Mouse (Mus musculus) c-Kit-negative CD71-positive TER-119-positive erythroid progenitor cells, embryonic 14.5 days (primary cell): Measurements from ENCODE around the gene Abhd15.
A peak's percentile ranks its signal among the peaks of the same experiment; 100 is the strongest.

Experiments
- DNase-seq: peaks from one replicate; pipeline ENCODE4 v3.0.0-alpha.2; 2013; ENCODE audit warnings: low read depth, low spot score

Abhd15 gene

GRCm38 (mm10) chr11:77493512-77494343, 21.2 kb upstream of the Abhd15 start, which contains the start of gene Git1:
Git1 (plus strand) TSS chr11:77493562.
- no peak for DNase-seq

GRCm38 (mm10) chr11:77494344-77494676, 20.6 kb upstream of the Abhd15 start:
- DNase-seq = no peak

GRCm38 (mm10) chr11:77494782-77495181, 20.1 kb upstream of the Abhd15 start:
- DNase-seq = no peak

GRCm38 (mm10) chr11:77495507-77495906, 19.4 kb upstream of the Abhd15 start:
- no peak for DNase-seq

GRCm38 (mm10) chr11:77497341-77497756, 17.6 kb upstream of the Abhd15 start:
- no peak for DNase-seq

GRCm38 (mm10) chr11:77497851-77498250, 17.1 kb upstream of the Abhd15 start:
- no peak for DNase-seq

- no peak for DNase-seq
Observed at GRCm38 (mm10) chr11:77498261-77499139, 16.4 kb upstream of the Abhd15 start.

GRCm38 (mm10) chr11:77499354-77499753, 15.6 kb upstream of the Abhd15 start:
- DNase-seq = no peak

GRCm38 (mm10) chr11:77500361-77501325, 14.3 kb upstream of the Abhd15 start:
- no peak for DNase-seq

- peak; percentile 68 for DNase-seq
Observed at GRCm38 (mm10) chr11:77501392-77501791, 13.5 kb upstream of the Abhd15 start.

GRCm38 (mm10) chr11:77501971-77502370, 12.9 kb upstream of the Abhd15 start:
- DNase-seq = no peak

GRCm38 (mm10) chr11:77502481-77502880, 12.4 kb upstream of the Abhd15 start:
- no peak for DNase-seq

- DNase-seq = no peak
Observed at GRCm38 (mm10) chr11:77503511-77503910, 11.4 kb upstream of the Abhd15 start.

- no peak for DNase-seq
Observed at GRCm38 (mm10) chr11:77504377-77504776, 10.5 kb upstream of the Abhd15 start.

- no peak for DNase-seq
Observed at GRCm38 (mm10) chr11:77505291-77505980, 9.5 kb upstream of the Abhd15 start.

GRCm38 (mm10) chr11:77506273-77506672, 8.6 kb upstream of the Abhd15 start:
- no peak for DNase-seq

GRCm38 (mm10) chr11:77506941-77507340, 8.0 kb upstream of the Abhd15 start:
- no peak for DNase-seq

- DNase-seq = no peak
Observed at GRCm38 (mm10) chr11:77507426-77507825, 7.5 kb upstream of the Abhd15 start.

- peak; percentile 77 for DNase-seq
Observed at GRCm38 (mm10) chr11:77508068-77509021, 6.6 kb upstream of the Abhd15 start.

- no peak for DNase-seq
Observed at GRCm38 (mm10) chr11:77511336-77511735, 3.6 kb upstream of the Abhd15 start.
